Mouse (Mus musculus): ENCODE results near the gene Fbxo2. TPM values are rescaled to one million over a fixed set of nuclear protein-coding genes. Genes with fewer than 3 reads are reported as not detected.

Fbxo2 gene
- total and polyA plus RNA-seq, 3 experiments = 0.30 to 5.9 TPM; not detected in 1

DNA sequence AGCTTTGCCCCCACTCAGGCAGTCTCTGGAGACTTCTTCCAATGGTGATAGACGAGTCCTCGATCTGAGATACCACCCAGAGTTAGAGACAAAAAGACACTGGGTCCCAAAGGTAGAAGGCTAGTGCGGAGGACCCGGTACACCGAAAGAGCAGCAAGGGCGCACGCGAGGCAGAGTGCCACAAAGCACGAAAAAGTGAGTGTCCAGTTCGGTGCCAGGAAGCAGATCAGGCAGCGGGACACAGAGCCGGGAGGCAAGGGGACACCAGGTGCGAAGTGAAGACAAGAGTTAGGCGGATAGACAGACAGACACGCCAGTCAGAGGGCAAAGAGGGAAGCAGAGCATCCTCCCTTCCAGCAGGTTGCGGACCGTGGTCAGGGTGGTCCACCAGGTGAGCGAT is 30.3 kb upstream of the Fbxo2 start, which contains the start of gene Mad2l2:
Gene Mad2l2, plus strand, starts transcription at position 252 of the 400 bp plus-strand sequence.
- Histone ChIP-seq H3K4me1 (ENCODE audit: control insufficient read depth in 1 of 2, insufficient read depth in 2 of 2) (peaks cover 0 to 6% of the 10 kb centered on the region in 2 experiments; a peak in 2 of 4 replicates), H3K79me2 (replicated peaks; ENCODE audit: control insufficient read depth, extremely low read depth, insufficient read depth, poor library complexity, severe bottlenecking) (no peaks in the 10 kb centered on the region), H3K9me3 (replicated peaks; ENCODE audit: low read length) (no peaks in the 10 kb centered on the region), H3K9ac (ENCODE audit: insufficient read depth, low read depth) (no peak within 1 kb of the TSS), H3K36me3 (replicated peaks in 1 of 2; ENCODE audit: control insufficient read depth in 1 of 2, insufficient read depth in 1 of 2, low read length in 1 of 2) (no peaks in the 10 kb centered on the region), H3K27ac (ENCODE audit: insufficient read depth, low read depth) (no peak within 1 kb of the TSS), H3K27me3 (replicated peaks) (peaks cover 87% of the 10 kb centered on the region), H3K4me3 (replicated peaks in 1 of 3; ENCODE audit: low read depth in 2 of 3, low read length in 2 of 3, poor library complexity in 1 of 3) (no peak within 1 kb of the TSS), H3K4me2 (ENCODE audit: insufficient read depth, low read depth, poor library complexity, severe bottlenecking) (no peak within 1 kb of the TSS)
- in situ Hi-C loops (cut with MboI; ENCODE audit: low pct_ligation_motif_present, low pct_unique_long_range_greater_than_20kb, low sequenced_read_pairs) (no loop called here), dilution Hi-C loops (cut with MboI; ENCODE audit: extremely low pct_ligation_motif_present, extremely low pct_unique_long_range_greater_than_20kb, low sequenced_read_pairs) (no loop called here)
- no peak for DNase-seq (ENCODE audit: extremely low read depth)
- no peak for TF ChIP-seq RCOR1 (conservative IDR thresholded peaks at IDR 0.05; ENCODE audit: low read depth, low read length)
- no peak for TF ChIP-seq ETS1 (conservative IDR thresholded peaks at IDR 0.05; ENCODE audit: low read depth, low read length)
- TF ChIP-seq CTCF (conservative IDR thresholded peaks at IDR 0.05 in 1 of 2, IDR thresholded peaks at IDR 0.05 in 1 of 2; ENCODE audit: low read depth in 2 of 2, low read length in 2 of 2) = no peak
- TF ChIP-seq MAFK (IDR thresholded peaks at IDR 0.05; ENCODE audit: insufficient replicate concordance, low read length) = no peak
- no peak for TF ChIP-seq IRF4 (IDR thresholded peaks at IDR 0.05; ENCODE audit: low read depth, low read length)
- TF ChIP-seq ZMIZ1 (IDR thresholded peaks at IDR 0.05; ENCODE audit: low read depth, low read length) = no peak
- TF ChIP-seq ZNF384 (IDR thresholded peaks at IDR 0.05; ENCODE audit: low read depth, low read length) = no peak
- no peak for TF ChIP-seq UBTF (IDR thresholded peaks at IDR 0.05; ENCODE audit: low read depth, low read length)
- no peak for TF ChIP-seq NRF1 (IDR thresholded peaks at IDR 0.05; ENCODE audit: low read depth, low read length)
- TF ChIP-seq TCF12 (IDR thresholded peaks at IDR 0.05; ENCODE audit: low read depth, low read length) = no peak
- TF ChIP-seq ZKSCAN1 (IDR thresholded peaks at IDR 0.05; ENCODE audit: borderline replicate concordance, low read depth, low read length) = no peak
- TF ChIP-seq RAD21 (IDR thresholded peaks at IDR 0.05; ENCODE audit: low read depth, low read length) = no peak
- no peak for TF ChIP-seq PAX5 (IDR thresholded peaks at IDR 0.05; ENCODE audit: low read length)
- TF ChIP-seq SMC3 (IDR thresholded peaks at IDR 0.05; ENCODE audit: low read depth, low read length) = no peak
- no peak for TF ChIP-seq POLR2A (IDR thresholded peaks at IDR 0.05; ENCODE audit: low read depth, low read length)
- no peak for TF ChIP-seq GABPA (IDR thresholded peaks at IDR 0.05; ENCODE audit: insufficient replicate concordance, low read depth, low read length)
- no peak for TF ChIP-seq USF1 (IDR thresholded peaks at IDR 0.05; ENCODE audit: low read depth, low read length)
- no peak for TF ChIP-seq KAT2A (IDR thresholded peaks at IDR 0.05; ENCODE audit: insufficient replicate concordance, low read length)

- no peak for DNase-seq (ENCODE audit: extremely low read depth)
- in situ Hi-C loops (cut with MboI; ENCODE audit: low pct_ligation_motif_present, low pct_unique_long_range_greater_than_20kb, low sequenced_read_pairs) = no loop called here
Observed at GRCm38 (mm10) chr4:148130561-148131413, 29.6 kb upstream of the Fbxo2 start, which contains the start of gene Draxin. Gene Draxin, minus strand, starts transcription at chr4:148130698.

More at GRCm38 (mm10) chr4:148130561-148131413, 29.6 kb upstream of the Fbxo2 start, which contains the start of gene Draxin:
- peaks cover 83% of the 10 kb centered on the region for H3K27me3 ChIP-seq (replicated peaks)
- no peaks in the 10 kb centered on the region for H3K9me3 ChIP-seq (replicated peaks; ENCODE audit: low read length)
- H3K79me2 ChIP-seq (replicated peaks; ENCODE audit: control insufficient read depth, extremely low read depth, insufficient read depth, poor library complexity, severe bottlenecking) = no peaks in the 10 kb centered on the region
- H3K36me3 ChIP-seq (replicated peaks in 1 of 2; ENCODE audit: control insufficient read depth in 1 of 2, insufficient read depth in 1 of 2, low read length in 1 of 2) = no peaks in the 10 kb centered on the region
- no peak within 1 kb of the TSS for H3K9ac ChIP-seq (ENCODE audit: insufficient read depth, low read depth)
- no peak within 1 kb of the TSS for H3K4me3 ChIP-seq (replicated peaks in 1 of 3; ENCODE audit: low read depth in 2 of 3, low read length in 2 of 3, poor library complexity in 1 of 3)
- H3K27ac ChIP-seq (ENCODE audit: insufficient read depth, low read depth) = no peak within 1 kb of the TSS
- no peak within 1 kb of the TSS for H3K4me2 ChIP-seq (ENCODE audit: insufficient read depth, low read depth, poor library complexity, severe bottlenecking)
- dilution Hi-C loops (cut with MboI; ENCODE audit: extremely low pct_ligation_motif_present, extremely low pct_unique_long_range_greater_than_20kb, low sequenced_read_pairs) = no loop called here
- H3K4me1 ChIP-seq (ENCODE audit: control insufficient read depth in 1 of 2, insufficient read depth in 2 of 2) = peaks cover 0 to 6% of the 10 kb centered on the region in 2 experiments; a peak in 2 of 4 replicates
- TF ChIP-seq JUN (IDR thresholded peaks at IDR 0.05; ENCODE audit: insufficient read depth, low read depth, low read length) (no peak), RCOR1 (conservative IDR thresholded peaks at IDR 0.05; ENCODE audit: low read depth, low read length) (no peak), EP300 (IDR thresholded peaks at IDR 0.05; ENCODE audit: low read length) (no peak), BHLHE40 (IDR thresholded peaks at IDR 0.05; ENCODE audit: low read depth, low read length) (no peak)
